Mouse (Mus musculus) bone marrow, adult 2 months (tissue): Measurements from ENCODE around the gene Vegfd. TPM values are rescaled to one million over a fixed set of nuclear protein-coding genes. Genes with fewer than 3 reads are reported as not detected.

Source experiments
- H3K27ac ChIP-seq: fragments of 200-500 bp; 2 replicates; pipeline ENCODE4 v1.5.1; 2012; ENCODE audit warnings: low read depth, mild to moderate bottlenecking, control low read depth, inconsistent platforms, low read length; ENCODE audit not compliant: control insufficient read depth, poor library complexity, insufficient read depth
- H3K4me1 ChIP-seq: fragments of 200-500 bp; 2 replicates; pipeline ENCODE4 v1.6.1; 2011; ENCODE audit warnings: low read length; ENCODE audit not compliant: control insufficient read depth, insufficient read depth
- H3K4me3 ChIP-seq: fragments of 200-500 bp; replicated peaks from 2 replicates; pipeline ENCODE3; 2011; ENCODE audit warnings: mild to moderate bottlenecking, low read depth, low read length, control low read depth; ENCODE audit not compliant: control insufficient read depth
- CTCF ChIP-seq: fragments of 200-500 bp; IDR thresholded peaks from 2 replicates; pipeline ENCODE4 v1.5.1; 2011; ENCODE audit warnings: low read length, control low read depth; ENCODE audit not compliant: control insufficient read depth, insufficient read depth
- POLR2A ChIP-seq: fragments of 200-500 bp; IDR thresholded peaks from 2 replicates; pipeline ENCODE4 v1.6.1; 2011; ENCODE audit warnings: low read depth, mild to moderate bottlenecking, control low read depth, low read length, borderline replicate concordance; ENCODE audit not compliant: control insufficient read depth
- WGBS: fragments of 180-500 bp; shearing (Covaris S2); methylation state at CpG from one replicate; pipeline ENCODE4 v1.1.7; 2018; 5-methylcytosine and 5-hydroxymethylcytosine counted together
- polyA plus RNA-seq: library from polyadenylated mRNA; stranded (reverse); fragments of >200 nt; gene quantifications from 2 replicates; pipeline ENCODE4 v1.2.4, GENCODE M21; 2011; ENCODE audit warnings: low replicate concordance; ENCODE audit not compliant: missing spikeins, insufficient read depth, insufficient read length

Gene Vegfd
- polyA plus RNA-seq, 1 experiment, result 3.9 TPM

GRCm38 (mm10) chrX:164370576-164370975 is 2.6 kb upstream of the Vegfd start:
- no peak overlapping the region for H3K4me3 ChIP-seq
- no peak overlapping the region for H3K27ac ChIP-seq
- 70% methylated on average over 3 of the region's 3 CpGs for WGBS
- H3K4me1 ChIP-seq, result no peaks in the 10 kb centered on the region
- TF ChIP-seq POLR2A, result no peak
- TF ChIP-seq CTCF, result no peak

GRCm38 (mm10) chrX:164374586-164374985 is 1.4 kb downstream of the Vegfd start:
- Histone ChIP-seq H3K27ac (no peak overlapping the region), H3K4me1 (no peaks in the 10 kb centered on the region), H3K4me3 (no peak overlapping the region)
- 37% methylated on average over 5 of the region's 5 CpGs for WGBS
- TF ChIP-seq CTCF (no peak), POLR2A (no peak)

- WGBS, result 74% methylated on average over 4 of the region's 4 CpGs
- no peak overlapping the region for H3K4me3 ChIP-seq
- TF ChIP-seq CTCF, result no peak
- H3K4me1 ChIP-seq, result no peaks in the 10 kb centered on the region
- no peak overlapping the region for H3K27ac ChIP-seq
Measured at GRCm38 (mm10) chrX:164379721-164380120, 6.5 kb downstream of the Vegfd start.

GRCm38 (mm10) chrX:164381618-164382408 is 8.6 kb downstream of the Vegfd start:
- no peak for TF ChIP-seq POLR2A
- no peak for TF ChIP-seq CTCF
- Histone ChIP-seq H3K4me1 (no peaks in the 10 kb centered on the region), H3K4me3 (peak overlapping the region; percentile 24), H3K27ac (no peak overlapping the region)
- 16% methylated on average over 31 of the region's 33 CpGs for WGBS

- Histone ChIP-seq H3K27ac (no peak overlapping the region), H3K4me1 (no peaks in the 10 kb centered on the region), H3K4me3 (no peak overlapping the region)
- TF ChIP-seq POLR2A, result no peak
- 80% methylated on average over 4 of the region's 4 CpGs for WGBS
Measured at GRCm38 (mm10) chrX:164394091-164394490, 20.9 kb downstream of the Vegfd start.

GRCm38 (mm10) chrX:164398456-164398855 is 25.3 kb downstream of the Vegfd start:
- no peak for TF ChIP-seq POLR2A
- TF ChIP-seq CTCF, result no peak
- no peak overlapping the region for H3K27ac ChIP-seq
- H3K4me3 ChIP-seq, result no peak overlapping the region
- no peaks in the 10 kb centered on the region for H3K4me1 ChIP-seq
- 52% methylated on average over 3 of the region's 3 CpGs for WGBS

GRCm38 (mm10) chrX:164405080-164405649 is 32.0 kb downstream of the Vegfd start:
- H3K4me1 ChIP-seq, result no peaks in the 10 kb centered on the region
- no peak overlapping the region for H3K4me3 ChIP-seq
- TF ChIP-seq POLR2A, result no peak
- no peak for TF ChIP-seq CTCF
- no peak overlapping the region for H3K27ac ChIP-seq

GRCm38 (mm10) chrX:164406133-164407022 is 33.2 kb downstream of the Vegfd start:
- Histone ChIP-seq H3K4me1 (no peaks in the 10 kb centered on the region), H3K4me3 (no peak overlapping the region), H3K27ac (no peak overlapping the region)
- TF ChIP-seq POLR2A, result no peak
- no peak for TF ChIP-seq CTCF
- 59% methylated on average over 9 of the region's 9 CpGs for WGBS
